Mouse (Mus musculus) heart, embryonic 10.5 days (tissue): ENCODE measurements at regions not wholly inside any gene's neighbourhood (a gene's known extent, or its start where the extent isn't known, plus 50 kb on each side); places are given as distances from the start of the nearest gene placed in this dataset.
"Not testable (repeated sequence)": the region's sequence is repeated elsewhere in the genome, so short reads cannot be mapped to it uniquely, and the experiment has no call there.

Experiments used
- DNase-seq: peaks from one replicate; pipeline ENCODE4 v3.0.0-alpha.2; 2017; ENCODE audit warnings: low spot score
- H3K27ac ChIP-seq: fragments of 300-500 bp; sonication (generic); 2 replicates; pipeline ENCODE4 v1.5.1; 2016; ENCODE audit warnings: mild to moderate bottlenecking
- H3K27me3 ChIP-seq: fragments of 300-500 bp; sonication (generic); 2 replicates; pipeline ENCODE4 v1.6.1; 2016; ENCODE audit warnings: mild to moderate bottlenecking; ENCODE audit not compliant: poor library complexity, insufficient read depth, severe bottlenecking
- H3K36me3 ChIP-seq: fragments of 300-500 bp; sonication (generic); 2 replicates; pipeline ENCODE4 v1.6.1; 2016; ENCODE audit warnings: mild to moderate bottlenecking, moderate library complexity
- H3K4me1 ChIP-seq: fragments of 300-500 bp; sonication (generic); 2 replicates; pipeline ENCODE4 v1.6.1; 2016; ENCODE audit warnings: mild to moderate bottlenecking
- H3K4me3 ChIP-seq: fragments of 300-500 bp; sonication (generic); 2 replicates; pipeline ENCODE4 v1.5.1; 2016; ENCODE audit warnings: mild to moderate bottlenecking, moderate library complexity
- H3K9me3 ChIP-seq: fragments of 300-500 bp; sonication (generic); 2 replicates; pipeline ENCODE4 v1.6.1; 2016; ENCODE audit warnings: mild to moderate bottlenecking, moderate library complexity
- WGBS: fragments of 180-500 bp; shearing (Covaris S2); methylation state at CpG from one replicate; pipeline ENCODE4 v1.1.7; 2016; 5-methylcytosine and 5-hydroxymethylcytosine counted together

GRCm38 (mm10) chr12:9762291-9762811, 192.4 kb downstream of the Osr1 start:
- 62% methylated on average over 2 of the region's 2 CpGs for WGBS
- not testable (repeated sequence) for DNase-seq

GRCm38 (mm10) chr12:9762842-9763241, 192.9 kb downstream of the Osr1 start:
- WGBS, result 83% methylated on average over 2 of the region's 2 CpGs

More at GRCm38 (mm10) chr12:9762291-9762811, 192.4 kb downstream of the Osr1 start:
- H3K4me1 ChIP-seq, H3K27me3 ChIP-seq, H3K9me3 ChIP-seq, H3K36me3 ChIP-seq, H3K27ac ChIP-seq, H3K4me3 ChIP-seq: not testable (repeated sequence)

GRCm38 (mm10) chr12:9770908-9771307, 201.0 kb downstream of the Osr1 start:
- no peaks in the 10 kb centered on the region for H3K36me3 ChIP-seq
- no peak overlapping the region for H3K4me3 ChIP-seq
- WGBS, result 62% methylated on average over 4 of the region's 4 CpGs
- DNase-seq, result no peak
- no peak overlapping the region for H3K27ac ChIP-seq
- H3K27me3 ChIP-seq, result no peaks in the 10 kb centered on the region
- H3K9me3 ChIP-seq, result no peaks in the 10 kb centered on the region
- no peaks in the 10 kb centered on the region for H3K4me1 ChIP-seq

More at GRCm38 (mm10) chr12:9762842-9763241, 192.9 kb downstream of the Osr1 start:
- Histone ChIP-seq H3K9me3 (no peaks in the 10 kb centered on the region), H3K27me3 (no peaks in the 10 kb centered on the region), H3K36me3 (no peaks in the 10 kb centered on the region), H3K27ac (no peak overlapping the region), H3K4me3 (no peak overlapping the region), H3K4me1 (no peaks in the 10 kb centered on the region)
- DNase-seq, result no peak

GRCm38 (mm10) chr12:9772875-9773274, 203.0 kb downstream of the Osr1 start:
- Histone ChIP-seq H3K9me3 (no peaks in the 10 kb centered on the region), H3K4me3 (no peak overlapping the region), H3K4me1 (no peaks in the 10 kb centered on the region), H3K36me3 (no peaks in the 10 kb centered on the region), H3K27ac (no peak overlapping the region), H3K27me3 (no peaks in the 10 kb centered on the region)
- 83% methylated on average over 1 of the region's 1 CpGs for WGBS
- no peak for DNase-seq

GRCm38 (mm10) chr12:9802284-9802683, 232.4 kb downstream of the Osr1 start:
- Histone ChIP-seq H3K36me3 (no peaks in the 10 kb centered on the region), H3K27ac (no peak overlapping the region), H3K9me3 (no peaks in the 10 kb centered on the region), H3K27me3 (no peaks in the 10 kb centered on the region), H3K4me1 (no peaks in the 10 kb centered on the region; the same call in 1 of the 2 replicates), H3K4me3 (no peak overlapping the region)
- no peak for DNase-seq
- 45% methylated on average over 3 of the region's 3 CpGs for WGBS

GRCm38 (mm10) chr12:9807406-9807805, 237.5 kb downstream of the Osr1 start:
- Histone ChIP-seq H3K36me3 (no peaks in the 10 kb centered on the region), H3K27me3 (no peaks in the 10 kb centered on the region), H3K4me1 (no peaks in the 10 kb centered on the region), H3K9me3 (no peaks in the 10 kb centered on the region), H3K4me3 (no peak overlapping the region), H3K27ac (no peak overlapping the region)
- DNase-seq, result no peak
- WGBS, result 79% methylated on average over 1 of the region's 1 CpGs

GRCm38 (mm10) chr12:9833273-9833672, 263.4 kb downstream of the Osr1 start:
- WGBS, result 59% methylated on average over 3 of the region's 3 CpGs
- H3K36me3 ChIP-seq, result no peaks in the 10 kb centered on the region
- H3K27ac ChIP-seq, result no peak overlapping the region
- no peak overlapping the region for H3K4me3 ChIP-seq
- H3K27me3 ChIP-seq, result no peaks in the 10 kb centered on the region
- H3K4me1 ChIP-seq, result no peaks in the 10 kb centered on the region
- no peaks in the 10 kb centered on the region for H3K9me3 ChIP-seq
- no peak for DNase-seq

- H3K4me1 ChIP-seq, result no peaks in the 10 kb centered on the region
- no peaks in the 10 kb centered on the region for H3K9me3 ChIP-seq
- no peaks in the 10 kb centered on the region for H3K36me3 ChIP-seq
- H3K4me3 ChIP-seq, result no peak overlapping the region
- WGBS, result 72% methylated on average over 5 of the region's 5 CpGs
- no peaks in the 10 kb centered on the region for H3K27me3 ChIP-seq
- DNase-seq, result no peak
- no peak overlapping the region for H3K27ac ChIP-seq
Observed at GRCm38 (mm10) chr12:9839198-9839845, 269.4 kb downstream of the Osr1 start.

GRCm38 (mm10) chr12:9839949-9840348, 270.0 kb downstream of the Osr1 start:
- Histone ChIP-seq H3K36me3 (no peaks in the 10 kb centered on the region), H3K9me3 (no peaks in the 10 kb centered on the region), H3K4me3 (no peak overlapping the region), H3K4me1 (no peaks in the 10 kb centered on the region), H3K27ac (no peak overlapping the region), H3K27me3 (no peaks in the 10 kb centered on the region)
- no peak for DNase-seq
- 71% methylated on average over 2 of the region's 2 CpGs for WGBS

GRCm38 (mm10) chr12:9847034-9847433, 277.1 kb downstream of the Osr1 start:
- H3K4me1 ChIP-seq, result no peaks in the 10 kb centered on the region
- WGBS, result 85% methylated on average over 2 of the region's 2 CpGs

GRCm38 (mm10) chr12:9847465-9848205, 277.7 kb downstream of the Osr1 start:
- H3K36me3 ChIP-seq, result no peaks in the 10 kb centered on the region
- H3K27ac ChIP-seq, result no peak overlapping the region
- H3K9me3 ChIP-seq, result no peaks in the 10 kb centered on the region
- H3K4me3 ChIP-seq, result no peak overlapping the region
- no peak for DNase-seq
- no peaks in the 10 kb centered on the region for H3K27me3 ChIP-seq
- H3K4me1 ChIP-seq, result no peaks in the 10 kb centered on the region
- WGBS, result 87% methylated on average over 7 of the region's 7 CpGs

More at GRCm38 (mm10) chr12:9847034-9847433, 277.1 kb downstream of the Osr1 start:
- Histone ChIP-seq H3K27ac (no peak overlapping the region), H3K36me3 (no peaks in the 10 kb centered on the region), H3K9me3 (no peaks in the 10 kb centered on the region), H3K27me3 (no peaks in the 10 kb centered on the region), H3K4me3 (no peak overlapping the region)
- DNase-seq, result no peak

- no peak overlapping the region for H3K4me3 ChIP-seq
- no peaks in the 10 kb centered on the region for H3K4me1 ChIP-seq
- whole genome bisulfite sequencing, result 71% methylated on average over 3 of the region's 3 CpGs
- no peaks in the 10 kb centered on the region for H3K27me3 ChIP-seq
- no peaks in the 10 kb centered on the region for H3K9me3 ChIP-seq
- no peaks in the 10 kb centered on the region for H3K36me3 ChIP-seq
- no peak overlapping the region for H3K27ac ChIP-seq
- DNase-seq, result no peak
Observed at GRCm38 (mm10) chr12:9855503-9856024, 285.6 kb downstream of the Osr1 start.

- Histone ChIP-seq H3K9me3 (no peaks in the 10 kb centered on the region), H3K27ac (no peak overlapping the region), H3K36me3 (no peaks in the 10 kb centered on the region), H3K4me3 (no peak overlapping the region), H3K27me3 (no peaks in the 10 kb centered on the region), H3K4me1 (no peaks in the 10 kb centered on the region)
- 93% methylated on average over 8 of the region's 8 CpGs for WGBS
- DNase-seq, result no peak
Observed at GRCm38 (mm10) chr12:9856128-9856621, 286.3 kb downstream of the Osr1 start.
